Mouse (Mus musculus): ENCODE data around the gene Tbc1d13.
"Not testable (repeated sequence)": the region's sequence is repeated elsewhere in the genome, so short reads cannot be mapped to it uniquely, and the experiment has no call there.

Gene Tbc1d13

DNA sequence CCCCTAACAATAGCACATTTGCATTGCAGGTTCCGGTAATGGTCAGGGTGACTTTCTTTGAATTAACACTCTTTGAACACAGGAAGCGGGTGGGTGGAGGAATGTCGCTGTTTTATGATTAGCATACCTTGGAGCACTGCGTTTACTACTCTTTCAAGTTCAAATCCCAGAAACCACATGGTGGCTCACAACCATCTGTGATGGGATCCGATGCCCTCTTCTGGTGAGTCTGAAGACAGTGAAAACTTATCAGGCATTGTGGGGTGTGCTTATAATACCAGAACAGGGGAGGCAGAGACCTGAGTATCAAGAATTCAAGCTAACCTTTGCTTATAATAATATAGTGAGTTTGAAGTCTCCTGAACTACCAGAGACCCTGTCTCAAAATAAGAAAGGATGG lies 2.3 kb upstream of the Tbc1d13 start:
- DNase-seq = not testable (repeated sequence)

DNA sequence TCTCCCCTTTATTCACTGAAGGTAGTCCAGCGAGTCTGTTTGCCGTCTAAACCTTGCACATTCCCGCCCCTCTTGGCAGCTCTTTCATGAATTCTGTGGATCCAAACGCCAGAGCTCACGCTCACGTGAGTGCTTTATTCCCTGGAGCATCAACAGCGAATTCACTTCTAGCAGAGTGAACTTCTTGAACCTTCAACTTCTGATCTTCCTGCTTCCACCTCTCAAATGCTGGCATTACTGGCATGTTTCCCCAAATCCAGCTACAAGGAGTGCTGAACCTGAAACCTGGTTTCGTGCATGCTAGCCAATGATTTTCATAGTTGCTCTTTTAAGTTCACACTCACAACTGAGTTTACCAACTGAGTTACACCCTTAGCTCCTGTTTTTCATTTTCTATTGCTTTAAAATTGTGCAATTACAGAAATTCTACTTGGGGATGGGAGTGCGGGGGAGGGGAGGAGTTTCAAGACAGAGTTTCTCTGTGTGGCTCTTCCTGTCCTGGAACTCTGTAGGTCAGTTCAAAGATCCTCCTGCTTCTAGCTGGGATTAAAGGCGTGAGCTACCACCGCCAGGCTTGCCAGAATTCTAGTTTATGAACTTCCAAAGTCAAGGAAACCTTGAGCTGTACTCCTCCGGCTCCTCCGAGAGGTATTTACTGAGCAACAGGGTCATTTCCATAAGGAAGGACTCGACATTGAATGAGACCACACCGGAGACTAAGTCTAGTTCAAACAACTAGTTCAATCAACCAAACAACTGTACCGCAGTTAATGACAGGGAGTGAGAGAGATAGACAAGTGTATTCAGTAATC lies 539 bp upstream of the Tbc1d13 start:
- peak; percentile 81 for DNase-seq

DNA sequence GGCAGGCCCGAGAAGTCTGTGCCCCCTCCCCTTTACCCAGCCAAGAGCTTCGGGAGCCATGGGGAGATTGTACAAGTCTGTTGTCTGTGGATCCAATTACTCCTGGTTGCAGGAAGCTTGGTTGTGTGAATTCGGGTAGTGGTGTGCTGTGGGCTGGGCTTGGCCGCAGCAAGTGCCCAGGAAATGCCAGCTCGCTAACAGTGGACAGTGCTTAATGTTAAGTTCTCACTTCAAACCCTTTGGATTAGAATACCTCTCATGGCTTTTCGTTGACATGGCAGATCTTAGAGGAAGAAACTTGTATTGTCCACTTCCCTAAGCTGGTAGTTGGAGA lies 799 bp downstream of the Tbc1d13 start:
- peak; percentile 47 for DNase-seq

DNA sequence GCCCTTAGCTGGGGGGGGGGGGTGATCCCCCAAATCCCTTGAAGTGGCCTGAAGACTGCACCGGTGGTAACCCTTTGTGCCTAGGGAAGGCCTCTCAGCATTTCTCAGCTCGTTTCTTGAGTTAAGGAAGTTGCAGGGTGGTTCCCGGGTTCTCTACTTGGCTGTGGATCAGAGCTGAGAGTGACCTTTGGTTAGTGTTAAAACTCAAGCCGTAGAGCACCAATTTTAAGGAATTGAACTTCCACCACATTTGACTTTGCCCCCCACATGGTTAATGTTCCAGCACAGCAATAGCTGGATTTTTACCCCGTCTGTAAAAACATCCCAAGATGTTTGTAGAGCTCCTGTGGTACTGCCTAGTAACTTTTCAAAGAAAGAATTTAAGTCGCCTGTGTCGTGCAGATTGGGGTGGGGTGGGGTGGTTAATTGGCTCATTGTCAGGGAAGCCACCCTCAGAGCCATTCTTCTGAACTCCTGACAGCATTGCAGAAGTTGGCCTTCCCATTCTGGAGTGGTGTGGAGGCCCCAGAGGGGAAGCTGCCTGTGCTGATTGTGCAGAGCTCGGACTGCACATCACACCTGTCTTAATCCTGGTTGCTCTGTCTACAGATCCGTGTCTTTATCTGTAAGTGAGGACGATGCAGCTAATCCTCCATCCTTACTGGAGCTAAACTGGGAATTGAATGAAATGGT lies 1.5 kb downstream of the Tbc1d13 start:
- peak; percentile 69 for DNase-seq

DNA sequence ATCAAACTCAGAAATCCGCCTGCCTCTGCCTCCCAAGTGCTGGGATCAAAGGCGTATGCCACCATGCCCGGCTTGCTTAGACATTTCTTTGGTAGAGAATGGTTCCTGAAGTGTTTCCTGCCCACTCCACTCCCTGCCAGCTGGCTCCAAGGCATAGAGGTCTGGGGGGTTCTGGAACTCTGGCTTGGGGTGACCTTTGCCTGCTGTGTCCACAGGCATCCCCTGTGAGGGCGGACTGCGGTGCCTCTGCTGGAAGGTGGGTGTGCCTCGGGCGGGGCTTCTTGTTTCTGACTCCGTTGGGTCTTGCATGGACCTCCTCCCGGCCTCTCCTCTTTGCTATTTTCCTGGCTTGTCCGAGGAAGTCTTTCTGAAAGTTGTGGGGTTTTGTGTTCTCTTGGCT lies 2.9 kb downstream of the Tbc1d13 start:
- peak; percentile 49 for DNase-seq

DNA sequence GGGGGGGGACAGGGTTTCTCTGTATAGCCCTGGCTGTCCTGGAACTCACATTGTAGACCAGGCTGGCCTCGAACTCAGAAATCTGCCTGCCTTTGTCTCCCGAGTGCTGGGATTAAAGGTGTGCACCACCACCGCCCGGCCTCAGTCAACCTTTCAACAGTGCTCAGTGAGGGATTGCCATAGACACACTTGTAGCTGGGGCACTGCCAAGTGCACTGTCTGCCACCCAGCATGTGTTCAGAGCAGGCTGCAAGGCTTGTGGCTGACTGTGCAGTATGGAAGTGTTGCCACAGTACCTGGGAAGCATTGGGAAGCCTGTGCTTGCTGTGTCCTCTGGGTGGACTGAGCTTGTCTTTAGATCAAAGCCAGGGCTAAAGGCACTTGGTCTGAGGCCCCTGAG lies 6.5 kb downstream of the Tbc1d13 start:
- DNase-seq = peak; percentile 31

GRCm38 (mm10) chr2:30144436-30144835 lies 10.9 kb downstream of the Tbc1d13 start:
- no peak for DNase-seq

GRCm38 (mm10) chr2:30147466-30147865 lies 13.9 kb downstream of the Tbc1d13 start:
- DNase-seq = peak; percentile 87

GRCm38 (mm10) chr2:30151840-30152239 lies 18.3 kb downstream of the Tbc1d13 start:
- DNase-seq = no peak

- DNase-seq = no peak
Measured at GRCm38 (mm10) chr2:30152616-30153015, 19.1 kb downstream of the Tbc1d13 start.

GRCm38 (mm10) chr2:30159871-30160270 lies 26.3 kb downstream of the Tbc1d13 start:
- not testable (repeated sequence) for DNase-seq

DNA sequence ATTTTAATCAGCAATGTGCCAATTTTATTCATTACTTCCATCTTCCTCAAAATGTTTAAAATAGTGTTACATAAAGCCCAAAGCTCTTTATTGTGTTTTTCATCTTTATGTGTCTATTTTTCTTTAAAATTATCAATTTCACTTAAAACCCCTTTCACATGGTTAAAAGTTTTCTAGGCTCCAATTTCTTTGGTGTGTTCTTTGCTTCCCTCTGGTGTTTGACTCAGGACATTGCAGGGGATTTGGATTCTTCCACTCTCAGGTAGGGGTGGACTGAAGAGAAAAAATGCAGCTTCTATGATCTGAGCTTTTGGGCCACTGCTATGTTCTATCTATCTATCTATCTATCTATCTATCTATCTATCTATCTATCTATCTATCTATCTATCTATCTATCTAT lies 28.3 kb downstream of the Tbc1d13 start:
- DNase-seq = no peak

GRCm38 (mm10) chr2:30164340-30164932 lies 30.9 kb downstream of the Tbc1d13 start:
- no peak for DNase-seq

DNA sequence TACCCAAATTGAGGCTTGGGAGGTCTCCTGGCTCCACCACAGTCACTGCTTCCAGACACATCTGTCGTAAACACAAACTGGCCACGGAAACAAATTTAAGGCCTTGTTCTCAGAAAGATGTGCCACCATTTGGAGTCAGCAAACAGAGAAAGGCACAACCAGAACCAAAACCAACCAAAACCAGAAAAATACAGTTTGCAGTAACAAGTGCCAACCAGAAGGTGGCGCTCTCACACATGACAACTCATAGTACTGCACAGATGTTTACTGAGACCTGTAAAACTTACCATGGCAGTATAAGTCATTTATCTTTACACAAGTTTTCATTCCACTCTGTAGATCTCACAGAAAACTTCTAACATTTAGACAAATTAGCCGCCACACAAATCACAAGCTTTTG lies 33.1 kb downstream of the Tbc1d13 start:
- no peak for DNase-seq

- DNase-seq = peak; percentile 93
Measured at GRCm38 (mm10) chr2:30171371-30171996, 37.9 kb downstream of the Tbc1d13 start, which contains the start of gene Endog. Gene Endog (plus strand): TSS chr2:30171493.

DNA sequence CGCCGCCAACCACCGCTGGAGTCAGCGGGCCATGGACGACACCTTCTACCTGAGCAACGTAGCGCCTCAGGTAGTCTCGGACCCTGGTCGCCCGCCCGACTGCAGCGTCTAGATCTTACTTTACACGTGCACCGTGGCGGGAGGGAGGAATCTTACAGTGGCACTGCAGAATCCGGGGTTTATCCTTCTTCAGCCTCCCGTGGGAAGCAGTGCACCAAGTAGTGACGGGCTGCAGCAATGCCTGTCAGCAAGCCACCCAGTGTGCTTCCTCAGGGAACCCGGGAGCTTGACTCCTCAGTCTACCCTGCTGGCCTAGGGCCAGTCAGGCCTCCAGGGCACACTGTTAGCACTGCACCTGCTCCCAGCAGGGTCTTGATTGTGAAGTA lies 38.4 kb downstream of the Tbc1d13 start:
- DNase-seq = no peak

- DNase-seq = no peak
Measured at GRCm38 (mm10) chr2:30173541-30174240, 40.1 kb downstream of the Tbc1d13 start.

GRCm38 (mm10) chr2:30175897-30176296 lies 42.4 kb downstream of the Tbc1d13 start:
- DNase-seq = no peak

GRCm38 (mm10) chr2:30176561-30176960 lies 43.0 kb downstream of the Tbc1d13 start:
- DNase-seq = peak; percentile 67

DNA sequence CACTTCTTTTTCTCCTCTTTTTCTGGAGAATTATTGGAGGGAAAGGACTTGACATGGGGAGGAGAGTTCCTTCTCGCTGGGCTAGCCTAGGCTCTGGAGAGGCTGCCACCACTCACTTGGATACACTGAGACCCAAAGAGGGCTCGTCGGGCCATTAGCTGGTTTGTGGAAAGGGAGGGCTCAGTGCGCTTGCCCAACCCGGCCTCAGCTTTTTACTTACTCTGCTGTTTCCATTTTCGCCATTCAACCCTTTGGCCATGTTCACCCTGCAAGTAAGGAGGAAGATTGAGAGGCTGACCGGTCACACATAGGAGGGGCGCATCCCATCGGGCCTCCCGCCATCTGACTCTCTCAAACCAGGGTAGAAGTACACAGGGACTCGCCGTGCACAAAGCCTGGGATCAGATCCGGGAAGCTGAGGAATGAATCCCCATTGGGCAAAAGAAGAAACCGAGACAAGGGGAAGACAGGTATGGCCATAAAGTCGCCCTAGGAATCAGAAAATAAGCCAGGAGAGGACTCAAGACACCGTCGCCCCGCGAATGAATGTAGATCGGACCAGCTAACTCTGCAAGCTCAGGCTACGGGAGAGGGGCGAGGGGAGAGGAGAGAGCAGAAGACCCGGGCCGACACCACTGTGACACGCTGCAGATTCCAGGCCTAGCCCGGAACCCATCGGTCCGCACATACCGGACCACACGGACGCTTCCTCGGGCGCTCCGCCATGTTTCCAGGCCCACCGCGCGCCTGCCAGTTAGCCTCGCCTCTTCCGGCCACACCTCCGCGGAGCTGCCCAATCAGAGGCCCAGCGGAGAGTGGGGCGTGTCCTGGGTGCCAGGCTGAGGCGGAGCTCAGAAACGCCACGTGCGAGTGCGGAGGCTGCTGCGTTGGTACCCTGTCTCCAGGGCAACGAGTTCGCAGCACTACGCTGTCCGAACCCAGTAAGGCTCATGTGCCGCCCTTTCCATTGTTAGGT lies 44.4 kb downstream of the Tbc1d13 start, which contains the start of gene Spout1:
Spout1 (minus strand) TSS at position 760 of the 976 bp plus-strand sequence.
- DNase-seq = peak; percentile 96

DNA sequence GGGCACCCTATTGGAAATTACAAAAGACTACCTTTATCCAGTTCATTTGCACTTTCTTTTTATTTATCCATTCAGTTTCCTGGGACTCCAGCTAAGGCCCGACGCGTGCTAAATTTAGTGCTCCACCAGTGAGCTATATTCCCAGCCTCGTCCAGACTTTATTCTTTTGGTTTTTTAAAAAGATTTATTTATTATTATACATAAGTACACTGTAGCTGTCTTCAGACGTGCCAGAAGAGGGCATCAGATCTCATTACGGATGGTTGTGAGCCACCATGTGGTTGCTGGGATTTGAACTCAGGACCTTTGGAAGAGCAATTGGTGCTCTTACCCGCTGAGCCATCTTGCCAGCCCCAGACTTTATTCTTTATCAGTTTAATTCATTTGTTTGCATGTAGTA lies 45.2 kb downstream of the Tbc1d13 start:
- not testable (repeated sequence) for DNase-seq

All from kidney, adult 18-20 months (tissue).